Mouse (Mus musculus) heart, postnatal 0 days (tissue): ENCODE data around the gene Slc7a8. TPM values are rescaled to one million over a fixed set of nuclear protein-coding genes. Genes with fewer than 3 reads are reported as not detected.

Experiments
- ATAC-seq: fragments of 200-750 bp; cut with Nextera tagmentation; 2 replicates; pipeline ENCODE4 v1.8.0; 2017; ENCODE audit warnings: low read depth, moderate number of reproducible peaks, moderate library complexity; ENCODE audit not compliant: insufficient read depth
- DNase-seq: peaks from one replicate; pipeline ENCODE4 v3.0.0-alpha.2; 2016; ENCODE audit warnings: low spot score
- H3K27ac ChIP-seq: fragments of 300-500 bp; sonication (generic); 2 replicates; pipeline ENCODE4 v1.5.1; 2014; ENCODE audit warnings: low read depth, mild to moderate bottlenecking
- H3K27me3 ChIP-seq: fragments of 300-500 bp; sonication (generic); 2 replicates; pipeline ENCODE4 v1.6.1; 2014; ENCODE audit warnings: low read length, mixed read lengths; ENCODE audit not compliant: control insufficient read depth, insufficient read depth
- H3K36me3 ChIP-seq: fragments of 300-500 bp; sonication (generic); replicated peaks from 2 replicates; pipeline ENCODE4 v1.6.1; 2014; ENCODE audit warnings: low read length, mixed read lengths; ENCODE audit not compliant: control insufficient read depth, insufficient read depth
- H3K4me1 ChIP-seq: fragments of 300-500 bp; sonication (generic); 2 replicates; pipeline ENCODE4 v1.6.1; 2014; ENCODE audit warnings: antibody characterized with exemption; ENCODE audit not compliant: control insufficient read depth, insufficient read depth
- H3K4me2 ChIP-seq: fragments of 300-500 bp; sonication (generic); 2 replicates; pipeline ENCODE4 v1.6.1; 2014; ENCODE audit warnings: low read depth, mild to moderate bottlenecking, low read length, moderate library complexity
- H3K4me3 ChIP-seq: fragments of 300-500 bp; sonication (generic); 2 replicates; pipeline ENCODE4 v1.5.1; 2014; ENCODE audit warnings: low read depth, low read length
- H3K9ac ChIP-seq: fragments of 300-500 bp; sonication (generic); replicated peaks from 2 replicates; pipeline ENCODE4 v1.6.1; 2014; ENCODE audit warnings: low read depth, low read length, mixed read lengths
- H3K9me3 ChIP-seq: fragments of 300-500 bp; sonication (generic); replicated peaks from 2 replicates; pipeline ENCODE4 v1.6.1; 2016; ENCODE audit warnings: low read length; ENCODE audit not compliant: control insufficient read depth
- CTCF ChIP-seq: IDR thresholded peaks from 2 replicates; pipeline ENCODE4 v1.5.1; 2016; ENCODE audit warnings: antibody characterized with exemption, control low read depth, low read depth
- EP300 ChIP-seq: IDR thresholded peaks from 2 replicates; pipeline ENCODE4 v1.6.1; 2016; ENCODE audit warnings: antibody characterized with exemption, low read depth
- WGBS: fragments of 180-500 bp; shearing (Covaris S2); extraction: QIAGEN DNeasy Blood & Tissue Kit; methylation state at CpG from one replicate; pipeline ENCODE4 v1.1.7; 2014; 5-methylcytosine and 5-hydroxymethylcytosine counted together
- polyA plus RNA-seq: library from polyadenylated mRNA; unstranded; fragments of >200 nt; fragmentation: Nextera tagmentation; extraction: Ambion mirVana; gene quantifications from 2 replicates; pipeline ENCODE4 v1.2.1, GENCODE M21; 2015
- total RNA-seq: library from RNA; depleted of rRNA; stranded (reverse); fragments of >200 nt; gene quantifications from 2 replicates; pipeline ENCODE4 v1.2.3, GENCODE M21; 2014; ENCODE audit warnings: low replicate concordance

Slc7a8 gene
- total and polyA plus RNA-seq, 2 experiments from 2014 or later = 1.2 to 3.1 TPM

DNA sequence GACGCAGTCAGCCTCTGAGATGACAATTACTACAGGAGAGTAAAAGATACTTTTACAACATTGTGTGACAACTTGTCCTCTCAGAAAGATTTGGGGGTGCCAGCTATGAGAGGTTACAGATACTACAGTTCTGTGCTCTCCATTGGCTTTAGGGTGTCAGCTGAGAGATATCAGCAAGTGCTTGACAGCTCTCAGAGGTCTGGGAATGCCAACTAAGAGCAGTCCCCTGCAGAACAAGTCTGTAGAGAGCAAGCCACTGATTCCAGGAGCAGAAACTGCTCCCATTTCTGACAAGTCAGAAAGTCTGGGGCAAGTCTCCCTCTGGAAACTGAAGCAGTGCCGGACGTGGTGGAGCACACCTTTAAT, 27.9 kb upstream of the Slc7a8 start:
- Histone ChIP-seq H3K9ac (no peak overlapping the region), H3K9me3 (no peaks in the 10 kb centered on the region), H3K36me3 (no peaks in the 10 kb centered on the region), H3K4me2 (no peak overlapping the region), H3K4me1 (0 out of 2 replicates have a peak, but pooled peaks cover 5% of the 10 kb centered on the region), H3K27ac (peak overlapping the region; percentile 34; the same call in 1 of the 2 replicates), H3K27me3 (no peaks in the 10 kb centered on the region), H3K4me3 (no peak overlapping the region)
- TF ChIP-seq CTCF = no peak
- TF ChIP-seq EP300 = no peak
- ATAC-seq = peak; percentile 91
- WGBS = 23% methylated on average over 3 of the region's 3 CpGs
- DNase-seq = peak; percentile 38

DNA sequence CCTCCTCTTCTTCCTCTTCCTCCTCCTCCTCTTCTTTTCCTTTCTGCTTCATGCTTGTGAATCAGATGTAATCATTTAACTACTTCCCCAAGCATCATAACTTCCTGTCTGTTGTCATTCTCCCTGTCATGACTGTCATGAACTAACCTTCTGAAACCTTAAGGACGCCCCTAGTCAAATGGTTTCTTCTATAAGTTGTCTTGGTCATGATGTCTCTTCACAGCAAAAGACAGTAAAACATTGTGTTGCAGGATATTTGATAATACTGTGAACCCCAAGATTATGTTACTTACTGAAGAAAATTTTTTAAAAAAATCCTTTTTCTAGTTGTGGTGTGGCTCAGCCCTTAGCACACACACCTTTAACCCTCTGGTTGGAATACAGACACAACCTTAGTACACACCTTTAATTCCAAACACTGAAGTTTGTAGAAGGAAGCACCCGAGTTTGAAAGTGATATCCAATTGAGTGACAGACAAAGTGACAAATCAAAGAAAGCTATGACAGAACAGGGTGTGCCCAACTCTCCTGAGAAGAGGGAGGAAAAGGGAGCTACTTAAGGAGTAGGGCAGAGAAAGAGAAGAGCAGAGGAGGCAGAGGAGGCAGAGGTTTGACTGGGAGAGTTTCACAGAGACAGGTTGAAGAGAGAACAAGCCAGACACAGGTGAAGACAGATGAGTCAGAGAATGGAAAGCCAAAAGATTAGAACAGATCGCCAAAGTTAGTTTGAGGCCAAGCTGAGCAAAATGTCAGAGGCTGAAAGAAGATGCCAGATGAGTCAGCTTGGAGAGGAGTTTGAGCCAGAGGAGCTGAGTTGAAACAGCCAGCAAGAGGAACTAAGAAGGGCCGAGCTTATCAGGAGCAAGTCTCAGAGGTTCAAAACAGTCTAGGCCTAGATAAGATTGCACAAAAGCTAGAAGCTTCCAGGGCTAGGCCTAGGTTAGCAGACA, 27.2 kb upstream of the Slc7a8 start:
- DNase-seq (peak; percentile 11), ATAC-seq (peak; percentile 27; the same call in 1 of the 2 replicates)
- Histone ChIP-seq H3K4me2 (no peak overlapping the region), H3K27me3 (no peaks in the 10 kb centered on the region), H3K36me3 (no peaks in the 10 kb centered on the region), H3K4me3 (no peak overlapping the region), H3K27ac (peak overlapping the region; percentile 34; the same call in 1 of the 2 replicates), H3K9ac (no peak overlapping the region), H3K4me1 (0 out of 2 replicates have a peak, but pooled peaks cover 5% of the 10 kb centered on the region), H3K9me3 (no peaks in the 10 kb centered on the region)
- 34% methylated on average over 4 of the region's 4 CpGs for WGBS
- no peak for TF ChIP-seq CTCF
- TF ChIP-seq EP300 = no peak

GRCm38 (mm10) chr14:54806124-54806523, 24.4 kb upstream of the Slc7a8 start:
- Histone ChIP-seq H3K27ac (no peak overlapping the region), H3K9me3 (no peaks in the 10 kb centered on the region), H3K9ac (no peak overlapping the region), H3K4me3 (no peak overlapping the region), H3K4me2 (no peak overlapping the region), H3K27me3 (no peaks in the 10 kb centered on the region), H3K36me3 (no peaks in the 10 kb centered on the region), H3K4me1 (0 out of 2 replicates have a peak, but pooled peaks cover 5% of the 10 kb centered on the region)
- no peak for DNase-seq
- 70% methylated on average over 4 of the region's 4 CpGs for WGBS
- TF ChIP-seq EP300 (no peak), CTCF (no peak)
- ATAC-seq = no peak

DNA sequence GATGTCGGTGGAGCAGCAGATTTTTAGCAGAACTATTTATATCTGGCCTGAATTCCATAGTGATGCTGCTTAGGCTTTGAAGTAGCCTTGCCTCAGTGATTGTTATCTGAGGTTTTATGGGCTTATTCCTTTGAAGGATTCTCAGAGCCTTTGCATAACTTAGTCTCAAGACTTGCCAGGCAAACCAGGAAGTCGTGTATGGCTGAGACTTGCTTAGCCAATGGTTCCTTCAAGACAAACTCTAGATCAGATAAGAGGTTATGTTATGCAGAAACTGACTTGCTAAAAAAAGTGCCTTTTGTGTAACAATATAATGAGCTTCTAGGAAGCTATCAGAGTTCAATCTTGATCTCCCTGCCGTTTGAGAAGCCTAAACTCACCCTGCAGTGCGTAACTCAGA, 20.7 kb upstream of the Slc7a8 start:
- Histone ChIP-seq H3K36me3 (no peaks in the 10 kb centered on the region), H3K4me1 (no peaks in the 10 kb centered on the region; the same call in 1 of the 2 replicates), H3K27me3 (no peaks in the 10 kb centered on the region), H3K4me2 (no peak overlapping the region), H3K4me3 (no peak overlapping the region), H3K27ac (no peak overlapping the region), H3K9ac (no peak overlapping the region), H3K9me3 (no peaks in the 10 kb centered on the region)
- WGBS = 67% methylated on average over 4 of the region's 4 CpGs
- ATAC-seq = no peak
- no peak for DNase-seq
- TF ChIP-seq CTCF = no peak
- TF ChIP-seq EP300 = no peak

DNA sequence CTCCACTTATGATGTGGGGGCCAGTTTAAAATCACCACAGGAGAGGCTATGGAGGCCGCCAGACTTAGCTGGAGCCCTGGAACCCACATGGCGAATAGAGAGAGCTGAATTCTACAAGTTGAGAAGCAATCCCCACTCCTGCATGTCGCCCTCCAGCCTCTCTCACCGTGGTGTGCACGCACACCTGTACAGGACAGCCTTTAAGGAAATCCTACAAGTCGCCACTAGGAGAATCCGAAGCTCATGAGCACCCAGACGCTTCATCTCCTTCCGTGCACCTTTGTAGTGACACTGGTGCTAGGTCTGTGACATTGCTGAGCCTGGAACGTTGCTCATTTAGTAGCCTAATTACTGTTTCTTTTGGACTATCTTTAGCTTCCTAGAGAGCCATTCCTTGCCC, 17.9 kb upstream of the Slc7a8 start:
- WGBS = 46% methylated on average over 10 of the region's 10 CpGs
- Histone ChIP-seq H3K27me3 (no peaks in the 10 kb centered on the region), H3K4me3 (no peak overlapping the region), H3K4me2 (no peak overlapping the region), H3K9ac (no peak overlapping the region), H3K9me3 (no peaks in the 10 kb centered on the region), H3K4me1 (no peaks in the 10 kb centered on the region; the same call in 1 of the 2 replicates), H3K36me3 (no peaks in the 10 kb centered on the region), H3K27ac (no peak overlapping the region)
- peak; percentile 18 for TF ChIP-seq CTCF
- TF ChIP-seq EP300 = no peak
- ATAC-seq (no peak), DNase-seq (no peak)
